26 mouse cellular contexts compared by ENCODE assay signal in genomic region chr16:58616878-58617277, GRCm38 (mm10). TPM values are rescaled to one million over a fixed set of nuclear protein-coding genes. Genes with fewer than 3 reads are reported as not detected.
"Had no signal": no experiment of that assay in that cellular context is flagged by ENCODE, and none has a peak within 500 bp of the region (broad histone marks: within the 10 kb centered on the region; RNA-seq: fewer than 3 reads in every experiment).

Gene Gm813, minus strand, starts transcription at chr16:58616978.

- H3K4me3 ChIP-seq: neural tube, embryonic 12.5 days; neural tube, embryonic 13.5 days; neural tube, embryonic 15.5 days; stomach, embryonic 15.5 days had no signal

- DNase-seq: retina, postnatal 1 day; right cerebral cortex, adult 18-20 months; right cerebral cortex, postnatal 14 days; right cerebral cortex, postnatal 25 days; right cerebral cortex, postnatal 4 days; spleen, adult 18-20 months; thymus, adult 18-20 months; thymus, adult 2 months; thymus, postnatal 14 days; thymus, postnatal 25 days; thymus, postnatal 36 days; thymus, postnatal 4 days had no signal

- H3K27ac ChIP-seq: neural tube, embryonic 12.5 days; neural tube, embryonic 13.5 days; neural tube, embryonic 15.5 days; stomach, embryonic 15.5 days; stomach, postnatal 0 days had no signal

- H3K4me1 ChIP-seq: neural tube, embryonic 12.5 days; neural tube, embryonic 13.5 days; neural tube, embryonic 15.5 days; stomach, embryonic 15.5 days had no signal

- H3K9me3 ChIP-seq: neural tube, embryonic 12.5 days; neural tube, embryonic 13.5 days; neural tube, embryonic 15.5 days; stomach, embryonic 15.5 days had no signal

- H3K36me3 ChIP-seq: neural tube, embryonic 12.5 days; neural tube, embryonic 13.5 days; neural tube, embryonic 15.5 days; stomach, embryonic 15.5 days had no signal

- H3K27me3 ChIP-seq: neural tube, embryonic 12.5 days; neural tube, embryonic 13.5 days; neural tube, embryonic 15.5 days; stomach, embryonic 15.5 days had no signal

RNA-seq across cellular contexts. Expression of gene Gm813, which starts in this region (rescaled TPM):
- total RNA-seq: neutrophil, adult 5-6 weeks had no signal
- polyA plus RNA-seq: neural tube, embryonic 12.5 days; neural tube, embryonic 13.5 days; neural tube, embryonic 14.5 days; neural tube, embryonic 15.5 days; small intestine, adult 2 months; spleen, adult 2 months; stomach, embryonic 14.5 days; stomach, embryonic 15.5 days; stomach, embryonic 16.5 days; stomach, postnatal 0 days; testis, adult 2 months; thymus, adult 2 months; thymus, postnatal 0 days; urinary bladder, adult 2 months had no signal
